Mouse (Mus musculus): Measurements from ENCODE around the gene Steap3.

Steap3 gene

GRCm38 (mm10) chr1:120250586-120250985 lies 21.9 kb downstream of the Steap3 start:
- DNase-seq (ENCODE audit: low read depth) = no peak

- DNase-seq (ENCODE audit: low read depth) = no peak
Measured at GRCm38 (mm10) chr1:120249842-120250241, 22.7 kb downstream of the Steap3 start.

GRCm38 (mm10) chr1:120248156-120248555 lies 24.3 kb downstream of the Steap3 start:
- no peak for DNase-seq (ENCODE audit: low read depth)

GRCm38 (mm10) chr1:120247351-120247750 lies 25.2 kb downstream of the Steap3 start:
- no peak for DNase-seq (ENCODE audit: low read depth)

- no peak for DNase-seq (ENCODE audit: low read depth)
Measured at GRCm38 (mm10) chr1:120246946-120247345, 25.6 kb downstream of the Steap3 start.

GRCm38 (mm10) chr1:120245661-120246131 lies 26.8 kb downstream of the Steap3 start:
- DNase-seq (ENCODE audit: low read depth) = no peak

GRCm38 (mm10) chr1:120244646-120245045 lies 27.9 kb downstream of the Steap3 start:
- DNase-seq (ENCODE audit: low read depth) = no peak

- no peak for DNase-seq (ENCODE audit: low read depth)
Measured at GRCm38 (mm10) chr1:120243987-120244386, 28.5 kb downstream of the Steap3 start.

GRCm38 (mm10) chr1:120237068-120237467 lies 35.4 kb downstream of the Steap3 start:
- no peak for DNase-seq (ENCODE audit: low read depth)

GRCm38 (mm10) chr1:120236424-120236823 lies 36.1 kb downstream of the Steap3 start:
- DNase-seq (ENCODE audit: low read depth) = no peak

GRCm38 (mm10) chr1:120235631-120236215 lies 36.8 kb downstream of the Steap3 start:
- no peak for DNase-seq (ENCODE audit: low read depth)

- no peak for DNase-seq (ENCODE audit: low read depth)
Measured at GRCm38 (mm10) chr1:120232170-120232569, 40.3 kb downstream of the Steap3 start.

- DNase-seq (ENCODE audit: low read depth) = peak; percentile 53
Measured at GRCm38 (mm10) chr1:120231334-120231733, 41.2 kb downstream of the Steap3 start.

- no peak for DNase-seq (ENCODE audit: low read depth)
Measured at GRCm38 (mm10) chr1:120229723-120230471, 42.6 kb downstream of the Steap3 start.

GRCm38 (mm10) chr1:120223613-120224012 lies 48.9 kb downstream of the Steap3 start:
- DNase-seq (ENCODE audit: low read depth) = no peak

- DNase-seq (ENCODE audit: low read depth) = no peak
Measured at GRCm38 (mm10) chr1:120221285-120221684, 51.2 kb downstream of the Steap3 start.

GRCm38 (mm10) chr1:120220841-120221240 lies 51.7 kb downstream of the Steap3 start:
- no peak for DNase-seq (ENCODE audit: low read depth)

- DNase-seq (ENCODE audit: low read depth) = no peak
Measured at GRCm38 (mm10) chr1:120208502-120209230, 63.8 kb downstream of the Steap3 start.

GRCm38 (mm10) chr1:120207568-120207967 lies 64.9 kb downstream of the Steap3 start:
- no peak for DNase-seq (ENCODE audit: low read depth)

- DNase-seq (ENCODE audit: low read depth) = no peak
Measured at GRCm38 (mm10) chr1:120204834-120205233, 67.7 kb downstream of the Steap3 start.

GRCm38 (mm10) chr1:120203836-120204235 lies 68.7 kb downstream of the Steap3 start:
- DNase-seq (ENCODE audit: low read depth) = no peak

- DNase-seq (ENCODE audit: low read depth) = no peak
Measured at GRCm38 (mm10) chr1:120202542-120202941, 70.0 kb downstream of the Steap3 start.

- no peak for DNase-seq (ENCODE audit: low read depth)
Measured at GRCm38 (mm10) chr1:120198942-120199341, 73.6 kb downstream of the Steap3 start.
